Mouse (Mus musculus) cerebellum, adult 8-10 months (tissue): ENCODE results near the gene Tssk3.
A peak's percentile ranks its signal among the peaks of the same experiment; 100 is the strongest.
"Not testable (repeated sequence)": the region's sequence is repeated elsewhere in the genome, so short reads cannot be mapped to it uniquely, and the experiment has no call there.

ENCODE experiments used
- DNase-seq: peaks from one replicate; pipeline ENCODE4 v3.0.0; 2022

The Tssk3 gene

DNA sequence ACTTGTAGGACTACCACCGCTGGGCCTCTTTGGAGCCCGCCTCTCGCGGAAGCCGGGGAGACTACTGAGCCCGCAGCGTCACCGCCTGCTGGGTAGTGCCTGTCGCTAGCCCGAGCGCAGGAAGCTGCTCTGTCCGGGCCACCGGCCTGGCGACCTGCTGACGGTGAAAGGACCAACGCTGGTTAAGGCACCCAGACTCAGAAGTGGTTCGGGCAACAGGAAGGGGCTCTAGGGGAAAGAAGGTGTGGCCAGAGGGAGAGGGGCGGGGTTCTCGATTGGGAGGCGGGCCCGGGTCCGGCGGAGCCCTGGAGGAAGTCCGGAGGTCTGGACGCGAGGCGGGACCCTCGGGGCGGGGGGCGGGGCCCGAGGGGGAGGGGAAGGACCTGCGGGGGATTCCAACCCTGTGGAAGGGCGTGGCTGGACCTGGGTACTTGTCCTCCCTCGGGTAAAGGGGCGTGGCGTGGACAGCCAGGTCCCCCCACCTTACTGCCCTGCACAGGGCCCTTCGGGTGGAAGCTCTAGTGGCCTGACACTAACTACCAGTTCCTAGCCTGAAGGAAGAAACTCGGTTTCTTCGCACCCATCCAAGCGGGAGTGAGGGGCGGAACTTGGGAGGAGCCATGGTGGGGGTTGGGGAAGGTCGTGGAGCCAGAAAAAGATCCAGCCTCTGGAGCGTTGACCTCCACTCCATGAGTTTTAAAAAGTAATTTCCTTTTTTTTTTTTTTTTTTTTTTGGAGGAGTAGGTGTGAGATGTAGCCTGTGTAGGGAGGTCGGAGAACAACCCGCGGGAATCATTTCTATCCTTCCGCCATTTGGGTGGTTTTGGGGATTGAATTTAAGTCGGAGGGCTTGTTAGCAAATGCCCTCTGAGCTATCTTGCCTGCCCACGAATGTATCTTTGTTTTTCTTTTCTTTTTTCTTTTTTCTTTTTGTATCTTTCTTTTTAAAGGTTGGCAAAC is 10.1 kb upstream of the Tssk3 start:
- DNase-seq, result peak; percentile 40

GRCm38 (mm10) chr4:129500017-129500416 is 9.2 kb upstream of the Tssk3 start:
- DNase-seq, result no peak

GRCm38 (mm10) chr4:129498941-129499340 is 8.1 kb upstream of the Tssk3 start:
- DNase-seq, result no peak

GRCm38 (mm10) chr4:129496631-129497030 is 5.8 kb upstream of the Tssk3 start:
- DNase-seq, result no peak

DNA sequence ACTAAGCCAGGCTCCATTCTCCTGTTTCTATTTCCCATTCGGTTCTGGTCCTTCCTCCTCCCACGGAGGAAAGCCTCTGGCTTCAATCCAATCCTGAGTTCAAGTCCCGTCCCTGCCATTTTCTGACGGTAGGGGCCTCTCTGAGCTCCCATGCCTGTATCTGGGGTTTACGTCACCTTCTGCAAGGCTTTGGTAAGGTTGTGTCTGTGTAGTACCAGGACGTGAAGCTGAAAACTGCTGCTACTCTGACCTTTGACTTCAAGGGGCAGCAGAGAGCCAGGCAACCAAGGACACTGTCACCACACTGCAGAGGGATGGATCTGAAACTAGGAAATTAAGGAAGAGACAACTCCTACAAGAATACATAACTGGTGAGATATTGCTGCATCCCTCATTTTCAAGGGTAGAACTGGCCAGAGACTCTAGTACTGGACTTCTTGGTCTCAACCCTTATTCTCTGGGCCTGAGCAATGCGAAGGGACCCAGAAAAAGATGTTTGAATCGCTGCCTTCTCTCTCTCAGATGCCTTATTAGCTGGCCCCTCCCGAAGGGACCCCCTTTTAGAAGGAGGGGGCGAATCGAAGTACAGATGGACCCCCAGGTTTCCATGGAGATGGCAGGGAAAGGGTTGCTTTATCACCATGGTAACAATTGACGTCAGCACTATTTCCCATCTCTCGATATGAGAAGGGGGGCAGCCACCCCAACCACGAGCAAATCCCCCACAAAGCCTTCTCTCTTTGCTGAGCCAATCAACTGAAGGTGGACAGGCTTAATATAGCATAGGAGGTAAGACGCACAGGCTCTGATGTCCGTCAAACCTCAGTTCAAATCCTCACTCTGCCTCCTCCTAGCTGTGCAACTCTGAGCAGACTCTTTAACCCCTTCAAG is 5.1 kb upstream of the Tssk3 start:
- no peak for DNase-seq

- DNase-seq, result no peak
Observed at GRCm38 (mm10) chr4:129494681-129495080, 3.9 kb upstream of the Tssk3 start.

DNA sequence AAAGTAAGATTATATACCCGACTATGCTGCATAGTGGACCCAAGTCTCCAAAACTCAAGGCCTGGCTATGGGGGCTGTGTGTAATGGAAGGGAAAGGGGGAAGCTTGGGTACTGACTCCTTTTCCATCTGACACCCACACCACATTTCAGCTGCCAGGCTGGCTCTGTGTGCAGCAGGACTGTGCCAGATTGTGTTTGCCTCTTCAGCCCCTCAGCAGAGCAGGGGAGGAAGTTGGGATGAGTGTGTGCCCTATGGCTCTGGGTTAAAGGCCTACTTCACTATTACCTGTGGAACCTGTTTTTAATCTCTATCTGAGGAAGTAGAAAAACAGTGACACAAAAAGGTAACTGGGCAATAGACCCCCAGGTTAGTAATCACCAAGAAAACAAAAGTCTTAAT is 9.7 kb downstream of the Tssk3 start:
- DNase-seq, result no peak

- DNase-seq, result no peak
Observed at GRCm38 (mm10) chr4:129479863-129480262, 11.0 kb downstream of the Tssk3 start.

DNA sequence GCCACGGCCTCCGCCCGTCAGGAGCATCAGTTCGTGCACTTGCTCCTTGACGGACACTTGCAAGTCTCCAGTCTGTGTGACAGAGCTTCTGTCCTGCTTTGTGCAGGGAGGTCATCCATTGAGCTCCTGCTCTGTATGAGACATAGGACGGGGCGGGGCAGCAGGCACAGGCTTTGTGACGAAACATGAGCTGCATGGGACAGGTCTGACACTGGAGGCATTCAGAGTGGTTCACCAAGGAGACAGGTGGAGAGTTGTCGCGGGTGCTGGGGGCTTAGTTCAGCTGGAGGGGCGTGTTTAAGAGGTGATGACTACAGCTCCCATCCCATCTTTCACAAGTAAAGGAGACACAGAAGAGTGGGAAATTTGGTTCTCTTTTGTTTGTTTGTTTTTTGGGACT is 14.8 kb downstream of the Tssk3 start:
- DNase-seq, result no peak

- DNase-seq, result no peak
Observed at GRCm38 (mm10) chr4:129464286-129464815, 26.5 kb downstream of the Tssk3 start.

DNA sequence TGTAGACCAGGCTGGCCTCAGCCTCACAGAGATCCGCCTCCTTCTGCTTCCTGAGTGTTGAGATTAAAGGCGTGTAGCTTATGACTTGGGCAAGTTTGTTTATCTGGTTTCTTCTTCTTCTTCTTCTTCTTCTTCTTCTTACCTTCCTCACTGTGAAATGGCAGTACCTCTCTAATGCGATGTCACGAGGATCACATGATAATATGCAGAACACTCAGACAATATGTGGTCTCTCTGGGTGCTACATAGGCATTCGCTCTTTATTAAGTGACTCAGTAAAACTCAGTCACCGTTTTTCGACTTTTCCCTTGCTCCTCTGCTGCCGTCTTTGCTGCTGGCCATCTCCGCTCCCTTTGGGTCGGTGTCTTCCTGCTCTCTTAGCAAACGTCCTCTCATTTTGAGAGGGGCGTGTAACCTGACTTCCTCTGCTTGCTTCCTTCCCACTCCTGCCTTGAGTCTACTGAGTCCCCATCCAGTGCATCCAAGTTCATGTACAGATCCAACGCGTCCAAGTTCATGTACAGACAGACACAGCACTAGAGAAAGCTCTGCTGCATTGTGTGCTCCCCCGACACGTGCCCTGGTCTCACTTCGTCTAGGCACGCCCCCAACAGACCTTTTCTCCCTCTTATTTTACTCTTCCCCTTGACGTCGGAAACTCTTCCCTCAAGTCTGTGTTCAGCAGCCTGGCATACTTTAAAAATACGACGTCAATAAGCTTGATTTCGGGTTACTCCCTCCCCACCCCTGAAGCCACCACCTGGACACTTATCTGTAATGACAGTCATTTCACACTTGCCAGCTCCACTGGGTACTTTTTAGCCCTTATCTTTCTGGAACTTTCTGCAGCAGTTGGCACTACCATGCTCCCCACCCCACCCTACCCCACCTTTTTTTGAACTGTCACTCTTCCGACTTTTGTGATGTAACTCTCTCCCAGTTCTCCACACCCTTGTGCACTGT is 27.4 kb downstream of the Tssk3 start:
- DNase-seq, result no peak

- no peak for DNase-seq
Observed at GRCm38 (mm10) chr4:129462118-129462517, 28.7 kb downstream of the Tssk3 start.

DNA sequence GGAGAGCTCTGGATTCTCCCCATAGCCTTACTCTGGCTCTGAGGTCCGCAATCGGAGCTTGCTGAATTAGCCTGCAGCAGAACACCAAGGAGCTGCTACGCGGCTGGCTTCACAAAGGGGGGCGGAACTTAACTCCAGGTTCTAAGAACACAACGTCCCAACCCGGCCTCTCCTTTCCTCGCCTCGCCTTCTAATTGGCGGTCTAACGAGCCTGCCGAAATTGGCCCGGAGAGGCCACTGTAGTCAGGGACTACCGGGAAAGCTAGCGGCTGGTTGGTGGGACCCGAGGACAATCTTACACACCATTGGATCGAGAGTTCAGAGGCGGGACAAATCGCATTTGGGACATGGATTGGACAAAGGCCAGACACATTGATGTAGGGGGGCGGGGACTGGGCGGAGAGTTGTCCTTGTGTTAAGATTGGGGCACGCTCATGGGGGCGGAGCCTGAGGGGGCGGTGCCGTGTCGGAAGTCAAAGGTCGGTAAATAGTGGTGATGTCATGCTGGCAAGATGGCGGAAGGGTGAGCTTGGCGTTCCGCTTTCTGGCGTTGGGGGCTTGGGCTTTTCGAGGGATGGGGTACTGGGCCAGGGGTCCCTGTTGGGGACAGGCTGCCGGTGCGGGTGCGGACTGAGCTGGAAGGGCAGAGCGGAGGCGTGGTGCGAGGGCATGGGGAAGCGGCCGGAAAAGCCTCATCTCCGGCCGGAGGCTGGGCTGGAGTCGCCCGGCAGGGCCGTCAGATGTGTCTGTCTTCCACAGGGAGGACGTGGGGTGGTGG is 29.4 kb downstream of the Tssk3 start, which contains the start of gene Bsdc1:
Gene Bsdc1 (plus strand): TSS at position 399 of the 778 bp plus-strand sequence.
- DNase-seq, result peak; percentile 100

DNA sequence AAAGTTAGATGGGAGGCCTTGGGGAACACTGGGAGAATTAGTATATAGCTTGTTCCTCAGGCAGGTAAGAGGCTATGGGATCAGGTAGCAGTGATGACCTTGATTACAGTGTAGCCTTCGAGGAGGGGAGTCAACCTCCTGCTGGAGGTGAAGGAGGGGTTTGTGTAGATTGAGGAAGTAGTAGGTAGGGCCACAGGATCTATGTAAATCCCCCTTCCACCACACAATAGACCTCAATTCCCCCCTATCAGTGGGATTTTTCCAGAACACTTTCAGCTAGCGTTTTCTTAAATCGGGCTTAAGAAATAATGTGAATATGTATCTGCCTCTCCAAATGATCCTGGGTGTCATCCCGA is 30.0 kb downstream of the Tssk3 start:
- DNase-seq, result no peak

GRCm38 (mm10) chr4:129459726-129460125 is 31.1 kb downstream of the Tssk3 start:
- DNase-seq, result no peak

GRCm38 (mm10) chr4:129457311-129457710 is 33.5 kb downstream of the Tssk3 start:
- DNase-seq, result not testable (repeated sequence)

- DNase-seq, result no peak
Observed at GRCm38 (mm10) chr4:129456126-129456525, 34.7 kb downstream of the Tssk3 start.

DNA sequence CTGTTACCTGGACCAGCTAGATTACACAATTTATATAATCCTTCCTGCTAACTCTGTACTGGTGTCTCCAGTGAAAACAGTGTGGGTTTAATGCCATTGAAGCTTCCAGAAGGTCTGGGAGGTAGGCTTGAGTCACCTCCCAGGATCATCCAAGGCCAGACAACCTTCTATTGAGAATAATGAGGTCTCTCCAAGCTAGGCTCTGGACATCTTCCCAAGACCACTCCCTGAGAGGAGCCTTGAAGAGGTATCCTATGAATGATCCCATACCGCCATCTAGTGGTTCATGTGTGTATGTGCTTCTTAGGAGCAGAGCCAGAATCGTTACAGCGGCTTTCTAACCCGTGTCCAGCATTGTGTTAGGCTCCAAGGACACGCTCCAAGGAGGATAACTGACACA is 35.6 kb downstream of the Tssk3 start:
- peak; percentile 80 for DNase-seq

GRCm38 (mm10) chr4:129451471-129452169 is 39.2 kb downstream of the Tssk3 start:
- no peak for DNase-seq

DNA sequence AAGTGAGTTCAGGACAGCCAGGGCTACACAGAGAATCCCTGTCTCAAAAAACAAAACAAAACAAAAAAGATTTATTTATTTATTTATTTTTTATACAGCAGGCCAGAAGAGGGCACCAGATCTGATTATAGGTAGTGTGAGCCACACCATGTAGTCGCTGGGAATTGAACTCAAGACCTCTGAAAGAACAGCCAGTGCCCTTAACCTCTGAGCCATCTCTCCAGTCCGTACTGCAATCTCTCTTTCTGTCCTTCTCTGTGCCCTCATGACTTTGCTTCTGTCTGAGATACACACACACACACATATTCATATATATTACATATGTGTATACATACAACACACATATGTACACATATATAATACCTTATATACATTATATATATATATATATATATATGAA is 40.0 kb downstream of the Tssk3 start:
- DNase-seq, result no peak

DNA sequence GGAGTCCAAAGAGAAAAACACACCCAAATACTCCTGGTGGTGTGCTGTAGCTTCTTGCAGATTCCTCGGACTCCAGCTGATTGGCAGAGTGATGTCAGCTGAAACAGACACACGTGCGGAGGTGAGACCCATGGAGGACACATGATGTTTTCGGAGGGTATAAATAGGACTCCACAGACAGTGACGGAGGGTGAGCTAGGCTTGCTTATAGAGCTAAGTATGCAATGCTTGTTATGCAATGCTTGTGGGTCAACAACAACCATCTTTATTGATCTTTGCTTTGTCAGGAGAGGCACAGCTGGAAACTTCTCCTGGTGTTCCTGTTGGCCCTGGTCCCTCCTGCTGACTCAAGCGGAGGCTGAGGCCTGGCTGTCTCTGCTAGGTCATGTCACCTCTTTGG is 42.1 kb downstream of the Tssk3 start:
- no peak for DNase-seq
